Mouse (Mus musculus) forebrain, embryonic 11.5 days (tissue): ENCODE data around the gene Cd200r3. TPM values are rescaled to one million over a fixed set of nuclear protein-coding genes. Genes with fewer than 3 reads are reported as not detected.

Experiments
- ATAC-seq: fragments of 200-750 bp; cut with Nextera tagmentation; replicated peaks from 2 replicates; pipeline ENCODE4 v1.8.0; 2017; ENCODE audit warnings: moderate TSS enrichment; ENCODE audit not compliant: low FRiP score
- DNase-seq: peaks from one replicate; pipeline ENCODE4 v3.0.0-alpha.2; 2017; ENCODE audit warnings: low spot score
- H3K27ac ChIP-seq: fragments of 300-500 bp; sonication (generic); 2 replicates; pipeline ENCODE4 v1.5.1; 2014; ENCODE audit warnings: low read depth, low read length
- H3K27me3 ChIP-seq: fragments of 300-500 bp; sonication (generic); 2 replicates; pipeline ENCODE4 v1.6.1; 2014; ENCODE audit warnings: mild to moderate bottlenecking, low read length, mixed read lengths; ENCODE audit not compliant: control insufficient read depth, insufficient read depth
- H3K36me3 ChIP-seq: fragments of 300-500 bp; sonication (generic); 2 replicates; pipeline ENCODE4 v1.6.1; 2014; ENCODE audit warnings: mild to moderate bottlenecking, low read length, moderate library complexity, mixed read lengths; ENCODE audit not compliant: control insufficient read depth, insufficient read depth
- H3K4me1 ChIP-seq: fragments of 300-500 bp; sonication (generic); replicated peaks from 2 replicates; pipeline ENCODE4 v1.6.1; 2014; ENCODE audit warnings: low read length, mixed read lengths; ENCODE audit not compliant: control insufficient read depth, insufficient read depth
- H3K4me2 ChIP-seq: fragments of 300-500 bp; sonication (generic); 2 replicates; pipeline ENCODE4 v1.6.1; 2014; ENCODE audit warnings: low read depth, mild to moderate bottlenecking, low read length, moderate library complexity, mixed read lengths; ENCODE audit not compliant: severe bottlenecking
- H3K4me3 ChIP-seq: fragments of 300-500 bp; sonication (generic); 2 replicates; pipeline ENCODE4 v1.5.1; 2014; ENCODE audit warnings: low read depth, low read length
- H3K9ac ChIP-seq: fragments of 300-500 bp; sonication (generic); 2 replicates; pipeline ENCODE4 v1.6.1; 2014; ENCODE audit warnings: low read length
- H3K9me3 ChIP-seq: fragments of 300-500 bp; sonication (generic); 2 replicates; pipeline ENCODE4 v1.6.1; 2016; ENCODE audit warnings: low read length, mixed read lengths; ENCODE audit not compliant: control insufficient read depth
- WGBS: fragments of 180-500 bp; shearing (Covaris S2); extraction: QIAGEN DNeasy Blood & Tissue Kit; methylation state at CpG from one replicate; pipeline ENCODE4 v1.1.7; 2014; 5-methylcytosine and 5-hydroxymethylcytosine counted together
- polyA plus RNA-seq: library from polyadenylated mRNA; unstranded; fragments of >200 nt; fragmentation: Nextera tagmentation; extraction: Ambion mirVana; gene quantifications from 2 replicates; pipeline ENCODE4 v1.2.1, GENCODE M21; 2014

Gene Cd200r3
- polyA plus RNA-seq, 1 experiment from 2014 or later = not detected

- ATAC-seq = no peak
- DNase-seq = no peak
- Histone ChIP-seq H3K27ac (no peak overlapping the region), H3K9ac (no peak overlapping the region), H3K4me3 (no peak overlapping the region), H3K27me3 (no peaks in the 10 kb centered on the region), H3K36me3 (no peaks in the 10 kb centered on the region), H3K9me3 (no peaks in the 10 kb centered on the region), H3K4me1 (no peaks in the 10 kb centered on the region), H3K4me2 (no peak overlapping the region)
- WGBS = 73% methylated on average over 2 of the region's 2 CpGs
Observed at GRCm38 (mm10) chr16:45030796-45031195, 87.3 kb downstream of the Cd200r3 start.

Other genes starting within 250 kb of the Cd200r3 start
- 11.9 and 13.2 TPM in 2 replicates for gene Nepro, start 219.4 kb upstream of the Cd200r3 start, polyA plus RNA-seq
- gene Gtpbp8, start 197.3 kb upstream of the Cd200r3 start, polyA plus RNA-seq = 29.6 and 34.2 TPM in 2 replicates
- gene Cd200r1, start 177.9 kb upstream of the Cd200r3 start, polyA plus RNA-seq = 0.29 and 0.55 TPM in 2 replicates
- 0.32 TPM in 1 of 2 replicates, not detected in the other for gene Cd200r4, start 131.9 kb upstream of the Cd200r3 start, polyA plus RNA-seq
- gene Cd200r2, start 76.6 kb upstream of the Cd200r3 start, polyA plus RNA-seq = not detected in 2 replicates
- 18.6 and 20.7 TPM in 2 replicates for gene Ccdc80, start 149.7 kb downstream of the Cd200r3 start, polyA plus RNA-seq
- 14.9 and 20.6 TPM in 2 replicates for gene Slc35a5, start 215.0 kb downstream of the Cd200r3 start, polyA plus RNA-seq
- gene Atg3, start 215.1 kb downstream of the Cd200r3 start, polyA plus RNA-seq = 38.6 and 41.3 TPM in 2 replicates